Mouse (Mus musculus): ENCODE measurements around the gene Gm21954. TPM values are rescaled to one million over a fixed set of nuclear protein-coding genes. Genes with fewer than 3 reads are reported as not detected.

Gene Gm21954
- polyA plus RNA-seq (2017; shearing (Covaris generic)), result not detected

DNA sequence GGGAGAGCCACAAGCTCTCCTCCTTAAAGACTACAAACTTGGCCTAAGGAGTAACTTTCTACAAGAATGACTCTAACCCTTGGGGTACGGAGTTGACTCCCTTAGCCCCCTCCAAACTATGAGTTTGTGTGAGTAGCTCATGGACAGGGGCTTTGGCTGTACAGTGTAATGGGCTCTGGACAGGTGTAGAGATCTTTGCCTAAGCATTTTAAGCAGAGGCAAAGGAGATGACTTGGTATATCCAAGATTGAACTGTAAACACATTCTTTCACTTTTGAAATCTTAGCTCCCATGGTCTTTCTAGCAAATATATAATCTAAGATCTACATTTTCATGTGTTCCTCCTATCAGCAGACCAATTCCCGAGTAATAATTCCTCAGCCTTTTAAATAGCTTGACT lies at the start of gene Gm21954:
Gene Gm21954, minus strand, starts transcription at position 101 of the 400 bp plus-strand sequence.

Other genes with a start within 250 kb of the Gm21954 start
- 0.80 TPM for gene Dclk1, start 229.8 kb downstream of the Gm21954 start, polyA plus RNA-seq (2017; shearing (Covaris generic))

Measured in effector memory CD4-positive, alpha-beta T cell, adult 7 months (primary cell).